Mouse (Mus musculus): ENCODE data around the gene Slc38a7. TPM values are rescaled to one million over a fixed set of nuclear protein-coding genes. Genes with fewer than 3 reads are reported as not detected.

Slc38a7 gene
- polyA plus RNA-seq (2016; fragmentation: Nextera tagmentation; extraction: Ambion mirVana) = 13.5 and 14.3 TPM in 2 replicates

GRCm38 (mm10) chr8:95853102-95853843 lies at the start of gene Slc38a7:
Slc38a7 (minus strand) TSS chr8:95853539.
- H3K4me1 ChIP-seq = peaks cover 10% of the 10 kb centered on the region
- H3K9me3 ChIP-seq = no peaks in the 10 kb centered on the region
- peak; percentile 92 for DNase-seq (ENCODE audit: low spot score)
- H3K27ac ChIP-seq = peak within 1 kb of the TSS; percentile 79
- H3K4me3 ChIP-seq = peak within 1 kb of the TSS; percentile 79
- H3K27me3 ChIP-seq (ENCODE audit: insufficient read depth, poor library complexity, severe bottlenecking) = no peaks in the 10 kb centered on the region
- 15% methylated on average over 22 of the region's 22 CpGs for WGBS
- peaks cover 4% of the 10 kb centered on the region; the same call in 1 of the 2 replicates for H3K36me3 ChIP-seq

- Histone ChIP-seq H3K36me3 (no peaks in the 10 kb centered on the region), H3K27me3 (ENCODE audit: insufficient read depth, poor library complexity, severe bottlenecking) (no peaks in the 10 kb centered on the region), H3K4me3 (no peak overlapping the region), H3K9me3 (no peaks in the 10 kb centered on the region), H3K27ac (0 out of 2 replicates have a peak overlapping the region, but pooled peaks have one; percentile 47), H3K4me1 (peaks cover 11% of the 10 kb centered on the region)
- DNase-seq (ENCODE audit: low spot score) = no peak
- 44% methylated on average over 7 of the region's 7 CpGs for WGBS
Observed at GRCm38 (mm10) chr8:95901864-95902263, 48.5 kb upstream of the Slc38a7 start.

- no peaks in the 10 kb centered on the region for H3K9me3 ChIP-seq
- H3K4me3 ChIP-seq = no peak overlapping the region
- 80% methylated on average over 5 of the region's 5 CpGs for WGBS
- no peaks in the 10 kb centered on the region for H3K27me3 ChIP-seq (ENCODE audit: insufficient read depth, poor library complexity, severe bottlenecking)
- no peaks in the 10 kb centered on the region for H3K4me1 ChIP-seq
- DNase-seq (ENCODE audit: low spot score) = no peak
- H3K27ac ChIP-seq = no peak overlapping the region
- H3K36me3 ChIP-seq = no peaks in the 10 kb centered on the region
Observed at GRCm38 (mm10) chr8:95893701-95894100, 40.4 kb upstream of the Slc38a7 start.

- H3K4me1 ChIP-seq = peaks cover 29% of the 10 kb centered on the region
- H3K27ac ChIP-seq = peak within 1 kb of the TSS; percentile 92
- H3K36me3 ChIP-seq = no peaks in the 10 kb centered on the region
- peak; percentile 96 for DNase-seq (ENCODE audit: low spot score)
- H3K9me3 ChIP-seq = no peaks in the 10 kb centered on the region
- no peaks in the 10 kb centered on the region for H3K27me3 ChIP-seq (ENCODE audit: insufficient read depth, poor library complexity, severe bottlenecking)
- H3K4me3 ChIP-seq = peak within 1 kb of the TSS; percentile 80
- WGBS = 7% methylated on average over 31 of the region's 31 CpGs
Observed at GRCm38 (mm10) chr8:95888285-95889136, 35.2 kb upstream of the Slc38a7 start, which contains the start of gene Got2. Got2 (minus strand) TSS chr8:95888547.

GRCm38 (mm10) chr8:95887578-95888284 lies 34.4 kb upstream of the Slc38a7 start:
- peak overlapping the region; percentile 92 for H3K27ac ChIP-seq
- no peaks in the 10 kb centered on the region for H3K36me3 ChIP-seq
- H3K4me3 ChIP-seq = peak overlapping the region; percentile 80
- DNase-seq (ENCODE audit: low spot score) = peak; percentile 96
- no peaks in the 10 kb centered on the region for H3K27me3 ChIP-seq (ENCODE audit: insufficient read depth, poor library complexity, severe bottlenecking)
- WGBS = under 1% methylated on average over 38 of the region's 38 CpGs
- H3K9me3 ChIP-seq = no peaks in the 10 kb centered on the region
- peaks cover 29% of the 10 kb centered on the region for H3K4me1 ChIP-seq

GRCm38 (mm10) chr8:95886647-95887577 lies 33.6 kb upstream of the Slc38a7 start:
- peak overlapping the region; percentile 92 for H3K27ac ChIP-seq
- WGBS = 73% methylated on average over 17 of the region's 17 CpGs
- peak overlapping the region; percentile 80 for H3K4me3 ChIP-seq
- H3K4me1 ChIP-seq = peaks cover 29% of the 10 kb centered on the region
- no peaks in the 10 kb centered on the region for H3K36me3 ChIP-seq
- DNase-seq (ENCODE audit: low spot score) = no peak
- H3K9me3 ChIP-seq = no peaks in the 10 kb centered on the region
- no peaks in the 10 kb centered on the region for H3K27me3 ChIP-seq (ENCODE audit: insufficient read depth, poor library complexity, severe bottlenecking)

- H3K4me3 ChIP-seq = no peak overlapping the region
- H3K27me3 ChIP-seq (ENCODE audit: insufficient read depth, poor library complexity, severe bottlenecking) = no peaks in the 10 kb centered on the region
- H3K9me3 ChIP-seq = no peaks in the 10 kb centered on the region
- no peak for DNase-seq (ENCODE audit: low spot score)
- WGBS = 60% methylated on average over 5 of the region's 5 CpGs
- H3K36me3 ChIP-seq = no peaks in the 10 kb centered on the region
- H3K27ac ChIP-seq = no peak overlapping the region
- H3K4me1 ChIP-seq = peaks cover 29% of the 10 kb centered on the region
Observed at GRCm38 (mm10) chr8:95885966-95886365, 32.6 kb upstream of the Slc38a7 start.

- peaks cover 29% of the 10 kb centered on the region for H3K4me1 ChIP-seq
Observed at GRCm38 (mm10) chr8:95885271-95885841, 32.0 kb upstream of the Slc38a7 start.

GRCm38 (mm10) chr8:95884491-95884890 lies 31.2 kb upstream of the Slc38a7 start:
- Histone ChIP-seq H3K36me3 (no peaks in the 10 kb centered on the region), H3K27me3 (ENCODE audit: insufficient read depth, poor library complexity, severe bottlenecking) (no peaks in the 10 kb centered on the region), H3K27ac (no peak overlapping the region), H3K4me1 (peaks cover 29% of the 10 kb centered on the region), H3K9me3 (no peaks in the 10 kb centered on the region), H3K4me3 (no peak overlapping the region)
- WGBS = 81% methylated on average over 12 of the region's 12 CpGs
- DNase-seq (ENCODE audit: low spot score) = no peak

More at GRCm38 (mm10) chr8:95885271-95885841, 32.0 kb upstream of the Slc38a7 start:
- Histone ChIP-seq H3K36me3 (no peaks in the 10 kb centered on the region), H3K9me3 (no peaks in the 10 kb centered on the region), H3K27me3 (ENCODE audit: insufficient read depth, poor library complexity, severe bottlenecking) (no peaks in the 10 kb centered on the region), H3K4me3 (no peak overlapping the region), H3K27ac (no peak overlapping the region)
- no peak for DNase-seq (ENCODE audit: low spot score)
- 75% methylated on average over 5 of the region's 5 CpGs for WGBS

- Histone ChIP-seq H3K27ac (no peak overlapping the region), H3K4me1 (peaks cover 38% of the 10 kb centered on the region), H3K4me3 (no peak overlapping the region), H3K27me3 (ENCODE audit: insufficient read depth, poor library complexity, severe bottlenecking) (no peaks in the 10 kb centered on the region), H3K9me3 (no peaks in the 10 kb centered on the region), H3K36me3 (peaks cover 7% of the 10 kb centered on the region)
- 68% methylated on average over 9 of the region's 9 CpGs for WGBS
- peak; percentile 64 for DNase-seq (ENCODE audit: low spot score)
Observed at GRCm38 (mm10) chr8:95882191-95882590, 28.9 kb upstream of the Slc38a7 start.

- H3K4me3 ChIP-seq = no peak overlapping the region
- H3K9me3 ChIP-seq = no peaks in the 10 kb centered on the region
- WGBS = 72% methylated on average over 3 of the region's 3 CpGs
- H3K4me1 ChIP-seq = peaks cover 32% of the 10 kb centered on the region
- no peaks in the 10 kb centered on the region for H3K27me3 ChIP-seq (ENCODE audit: insufficient read depth, poor library complexity, severe bottlenecking)
- peaks cover 13% of the 10 kb centered on the region for H3K36me3 ChIP-seq
- peak; percentile 61 for DNase-seq (ENCODE audit: low spot score)
- H3K27ac ChIP-seq = no peak overlapping the region
Observed at GRCm38 (mm10) chr8:95881576-95881975, 28.2 kb upstream of the Slc38a7 start.
